Comparison of ENCODE assay signal across 12 mouse cellular contexts in genomic region chr6:58837917-58838316, GRCm38 (mm10). TPM values are rescaled to one million over a fixed set of nuclear protein-coding genes. Genes with fewer than 3 reads are reported as not detected.
DNase-seq lines count a peak whose midpoint lies in the region; ATAC-seq and TF ChIP-seq lines count a peak whose summit lies in the region.
"Had no signal": no experiment of that assay in that cellular context is flagged by ENCODE, and none has a peak within 500 bp of the region (broad histone marks: within the 10 kb centered on the region; RNA-seq: fewer than 3 reads in every experiment).

No protein-coding gene starts in this region.

- H3K4me3 ChIP-seq in left cerebral cortex, adult 2 months = no peak overlapping the region
- H3K4me3 ChIP-seq: erythroblast, embryonic 14.5 days; lung, embryonic 15.5 days had no signal

- DNase-seq in cerebellum, adult 11-12 months = no peak
- DNase-seq in left cerebral cortex, adult 2 months (ENCODE audit: extremely low spot score in 1 of 2, low spot score in 2 of 2) = no peak
- no peak for DNase-seq in left cerebral cortex, adult 11 months (ENCODE audit: low spot score)
- DNase-seq in layer of hippocampus, postnatal 10 days (ENCODE audit: low spot score in 2 of 2) = peak; percentile 51 to 55
- DNase-seq in retina, embryonic 14.5 days (ENCODE audit: low spot score) = peak; percentile 39
- no peak for DNase-seq in thymus, postnatal 0 days (ENCODE audit: low spot score)
- DNase-seq in ovary, postnatal 36 days (ENCODE audit: low spot score) = no peak
- DNase-seq: heart, postnatal 4 days had no signal

- ATAC-seq in cerebellum, adult (ENCODE audit: insufficient number of reproducible peaks, low FRiP score, low TSS enrichment) = 0 out of 2 replicates have a peak, but pooled peaks have one; percentile 20

- intact Hi-C loops in left cerebral cortex, adult 2 months (cut with DNase I) = no loop called here

- H3K27ac ChIP-seq in left cerebral cortex, adult 2 months = 0 out of 2 replicates have a peak overlapping the region, but pooled peaks have one; percentile 21
- H3K27ac ChIP-seq: kidney, postnatal 0 days; lung, embryonic 15.5 days had no signal

- TF ChIP-seq CTCF in left cerebral cortex, adult 2 months (IDR thresholded peaks at IDR 0.05) = no peak

RNA-seq across cellular contexts. Expression of gene Herc3, which starts 6.7 kb away (rescaled TPM):
- total RNA-seq in left cerebral cortex, adult 2 months (2021) = 100 to 1,000 TPM; 170 to 279 TPM
- total RNA-seq in layer of hippocampus, postnatal 10 days (2021) = 100 to 1,000 TPM; 226 to 239 TPM
- 13.6 and 16.2 TPM in 2 replicates for polyA plus RNA-seq in thymus, postnatal 0 days (2015; fragmentation: Nextera tagmentation; extraction: Ambion mirVana)

Comparison
In these comparisons a context has a peak if more than half of its experiments do, and no peak if none do; other contexts are left out.
1. DNase-seq: peak in layer of hippocampus, postnatal 10 days (2 of 2) and retina, embryonic 14.5 days (single experiment); none in cerebellum, adult 11-12 months (single experiment), left cerebral cortex, adult 2 months (0 of 2), left cerebral cortex, adult 11 months (single experiment), thymus, postnatal 0 days (single experiment) and ovary, postnatal 36 days (single experiment).